Mouse (Mus musculus) cerebellum, adult (tissue): ENCODE data around the gene Stk4.
A peak's percentile ranks its signal among the peaks of the same experiment; 100 is the strongest.

Source experiments
- ATAC-seq: cut with Nextera tagmentation; 2 replicates; pipeline ENCODE4 v1.9.2; 2017; ENCODE audit warnings: mild to moderate bottlenecking, moderate library complexity, mixed read lengths; ENCODE audit not compliant: insufficient number of reproducible peaks, low FRiP score, low TSS enrichment

Stk4 gene

GRCm38 (mm10) chr2:164167752-164168570 lies 97.8 kb downstream of the Stk4 start:
- no peak for ATAC-seq

GRCm38 (mm10) chr2:164168571-164168946 lies 98.4 kb downstream of the Stk4 start:
- no peak for ATAC-seq

GRCm38 (mm10) chr2:164170326-164170725 lies 100.2 kb downstream of the Stk4 start:
- ATAC-seq = no peak

GRCm38 (mm10) chr2:164170902-164171301 lies 100.8 kb downstream of the Stk4 start, which contains the start of gene Kcns1:
Kcns1 (minus strand) TSS chr2:164171113.
- ATAC-seq = no peak

- ATAC-seq = no peak
These were observed 103.3 kb downstream of the Stk4 start for GRCm38 (mm10) chr2:164173394-164173793.

GRCm38 (mm10) chr2:164174649-164175395 lies 104.7 kb downstream of the Stk4 start:
- peak; percentile 62; the same call in 1 of the 2 replicates for ATAC-seq

GRCm38 (mm10) chr2:164175850-164176249 lies 105.7 kb downstream of the Stk4 start:
- no peak for ATAC-seq

DNA sequence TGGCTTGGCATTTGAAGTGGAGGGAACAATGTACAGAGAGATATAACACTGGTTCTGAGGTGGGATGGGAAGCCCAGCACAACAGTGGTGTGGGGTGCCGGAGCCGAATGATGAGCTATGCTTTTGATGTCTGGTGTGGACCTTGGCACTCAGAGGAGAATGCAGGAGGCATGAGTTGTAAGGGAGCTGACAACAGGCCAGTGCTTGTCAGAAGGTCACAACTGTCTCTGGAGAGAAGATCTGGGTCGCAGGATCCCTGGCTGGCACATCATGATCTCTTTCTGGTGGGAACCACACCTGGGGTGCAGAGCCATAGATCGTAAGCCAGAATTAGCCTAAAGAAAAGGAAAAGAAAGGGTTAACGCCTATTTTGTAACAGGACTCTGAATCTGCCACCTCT lies 107.7 kb downstream of the Stk4 start:
- no peak for ATAC-seq

DNA sequence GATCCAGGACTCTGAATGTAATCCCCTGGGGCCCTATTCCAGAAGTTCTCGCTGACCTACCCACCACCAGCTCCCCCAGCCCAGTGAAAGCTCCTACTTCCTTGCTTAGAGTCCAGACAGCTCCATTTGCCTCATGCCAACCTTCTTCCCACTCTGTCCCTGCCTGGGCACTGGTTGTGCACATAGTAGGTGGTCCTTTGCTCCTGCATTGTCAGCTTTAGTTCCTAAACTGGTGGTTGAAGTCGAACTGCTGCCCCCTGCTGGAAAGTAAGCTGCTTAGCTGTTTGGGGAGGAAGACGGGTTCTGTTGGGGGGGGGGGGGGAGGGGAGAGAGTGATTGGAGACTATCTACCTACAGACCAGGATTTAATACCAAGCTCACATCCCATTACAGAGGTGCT lies 110.0 kb downstream of the Stk4 start:
- ATAC-seq = no peak

GRCm38 (mm10) chr2:164180770-164181169 lies 110.6 kb downstream of the Stk4 start:
- ATAC-seq = no peak

GRCm38 (mm10) chr2:164182692-164183255 lies 112.7 kb downstream of the Stk4 start, which contains the start of gene Wfdc5:
Wfdc5 (minus strand) TSS chr2:164182742.
- ATAC-seq = no peak

DNA sequence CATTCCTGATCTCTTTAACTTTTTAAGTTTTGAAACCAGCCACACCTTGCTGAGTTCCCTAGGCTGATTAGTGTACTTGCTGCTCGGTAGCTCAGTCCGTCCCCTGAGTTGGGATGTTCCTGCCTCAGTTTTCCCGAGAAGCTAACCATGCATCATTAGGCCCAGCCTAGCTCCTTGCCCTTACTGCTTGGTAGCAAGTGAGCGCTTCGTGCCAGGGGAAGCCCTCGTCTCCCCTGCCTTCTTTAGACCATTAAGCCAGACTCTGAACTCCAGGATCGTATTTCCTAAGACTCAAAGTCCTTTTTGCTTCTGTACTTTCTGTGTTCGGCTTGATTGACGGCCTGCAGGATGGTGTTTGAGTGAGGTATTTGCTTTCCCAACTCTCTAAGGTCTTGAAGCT lies 113.2 kb downstream of the Stk4 start:
- ATAC-seq = no peak

GRCm38 (mm10) chr2:164184145-164184719 lies 114.1 kb downstream of the Stk4 start:
- ATAC-seq = no peak

DNA sequence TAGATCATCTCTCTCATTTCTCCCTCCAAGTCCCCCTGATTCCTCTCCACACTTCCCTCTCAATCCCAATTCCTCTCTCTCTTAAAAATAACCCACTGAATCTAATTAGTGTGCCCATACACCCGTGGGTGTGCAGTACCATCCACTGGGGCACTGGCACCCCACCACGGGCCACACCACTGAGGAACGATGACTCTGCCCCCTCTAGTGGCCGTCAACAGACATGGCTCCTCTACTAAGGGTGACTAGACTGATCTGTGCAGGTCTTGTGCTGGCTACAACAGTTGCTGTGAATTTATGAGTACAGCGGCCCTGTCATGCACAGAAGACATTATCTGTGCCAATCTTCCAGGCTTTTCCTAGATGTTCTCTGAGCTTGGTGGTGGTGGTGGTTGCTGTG lies 118.6 kb downstream of the Stk4 start:
- ATAC-seq = no peak

DNA sequence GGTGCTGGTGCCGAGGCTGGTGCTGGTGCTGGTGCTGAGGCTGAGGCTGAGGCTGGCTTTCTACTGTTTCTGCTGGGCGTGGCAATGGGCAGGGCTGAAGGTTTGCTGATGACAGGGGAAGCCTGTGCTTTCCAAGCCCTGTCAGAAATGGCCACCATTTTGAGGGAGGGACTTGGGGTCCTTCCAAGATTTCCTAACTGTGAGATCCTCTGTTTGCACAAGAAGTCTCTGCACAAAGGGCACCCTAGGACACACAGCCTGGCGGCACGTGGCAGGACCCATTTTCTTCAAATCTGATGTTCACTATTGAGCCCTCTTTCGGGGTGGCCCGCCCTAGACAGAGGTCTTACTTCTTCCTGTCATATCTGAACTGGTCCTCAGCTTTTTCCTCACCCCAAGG lies 120.5 kb downstream of the Stk4 start, which contains the start of gene Wfdc12:
Wfdc12 (minus strand) TSS at position 33 of the 400 bp plus-strand sequence.
- no peak for ATAC-seq

DNA sequence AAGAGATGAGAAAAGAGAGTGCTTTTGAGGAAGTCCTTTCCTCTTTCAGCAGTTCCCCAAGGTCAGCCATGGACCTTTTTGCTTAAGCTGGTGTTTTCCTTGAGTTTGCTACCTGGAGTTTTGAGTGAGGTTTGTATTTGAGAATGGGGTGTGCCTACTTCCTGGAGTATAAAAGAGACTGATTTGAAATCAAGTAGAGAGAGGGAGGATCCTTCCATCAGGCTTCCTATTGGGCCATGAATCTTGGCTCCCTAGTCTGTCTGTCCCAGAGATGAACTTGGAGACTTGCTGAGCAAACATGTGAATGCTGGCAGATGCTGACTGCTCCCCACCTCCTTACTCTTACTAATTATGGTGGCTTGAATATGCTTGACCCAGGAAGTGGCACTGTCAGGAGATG lies 122.2 kb downstream of the Stk4 start:
- ATAC-seq = no peak

DNA sequence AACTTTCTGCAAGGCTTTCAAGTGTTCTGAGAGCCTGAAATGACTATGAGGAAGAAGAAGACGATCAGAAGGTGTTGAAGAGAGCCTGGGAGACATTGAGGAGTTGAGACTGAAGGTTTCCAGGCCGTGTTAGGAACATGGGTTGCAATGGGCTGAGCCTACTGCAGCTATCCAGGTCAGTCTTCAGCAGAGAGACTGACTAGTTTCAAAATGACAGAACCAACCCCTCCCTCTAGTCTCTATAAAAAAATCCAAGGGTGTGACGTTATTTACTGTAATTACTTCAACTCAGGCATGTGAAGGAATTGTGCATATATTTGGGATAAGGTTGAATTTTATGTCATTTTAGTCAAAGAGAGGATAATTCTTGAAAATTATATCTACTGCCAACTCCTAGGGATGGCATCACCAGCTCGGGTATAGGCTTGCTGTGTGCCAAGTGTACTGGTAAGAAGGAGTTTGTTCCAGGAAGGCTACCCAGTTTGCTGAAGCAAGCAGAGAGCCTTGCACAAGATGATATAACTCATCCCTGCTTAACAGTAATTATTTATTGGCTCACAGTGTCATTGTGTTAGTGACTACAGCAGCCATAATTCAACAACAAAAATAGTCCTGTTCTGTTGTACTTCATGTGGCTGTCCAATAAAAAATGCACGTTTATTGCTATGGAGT lies 125.0 kb downstream of the Stk4 start:
- no peak for ATAC-seq

DNA sequence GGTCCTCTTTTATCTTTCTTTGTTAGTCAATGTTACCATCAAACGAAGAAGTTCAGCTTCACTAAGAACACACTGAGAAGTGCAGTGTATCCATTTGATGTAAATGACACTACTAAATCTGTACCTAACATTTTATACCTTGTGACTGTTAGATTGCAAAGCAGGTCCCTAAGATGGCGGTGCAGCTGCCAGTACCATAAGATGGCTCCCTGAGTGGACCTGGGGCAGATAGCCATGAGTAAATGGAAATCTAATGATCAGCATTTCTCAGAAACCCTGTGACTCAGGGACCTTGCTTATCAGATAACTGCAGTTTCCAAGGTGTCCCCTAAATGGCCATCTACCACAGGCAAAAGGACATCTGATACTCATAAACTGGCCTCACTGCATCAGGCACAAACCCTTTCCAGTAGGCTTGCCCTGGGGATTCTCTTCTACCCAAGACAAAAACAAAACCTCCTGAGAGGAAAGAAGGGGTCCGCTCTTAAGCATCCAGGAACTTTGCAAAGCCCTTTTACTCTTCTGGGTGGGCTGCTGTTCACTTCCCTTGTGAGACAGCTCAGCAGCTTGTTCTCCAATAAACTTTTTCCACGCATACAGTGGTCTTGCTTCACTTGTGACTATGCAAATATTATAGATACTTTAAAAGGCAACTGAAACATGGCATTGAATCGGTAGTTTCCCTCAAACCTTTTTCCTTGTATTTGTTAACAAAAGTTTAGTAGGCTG lies 126.0 kb downstream of the Stk4 start:
- no peak for ATAC-seq

DNA sequence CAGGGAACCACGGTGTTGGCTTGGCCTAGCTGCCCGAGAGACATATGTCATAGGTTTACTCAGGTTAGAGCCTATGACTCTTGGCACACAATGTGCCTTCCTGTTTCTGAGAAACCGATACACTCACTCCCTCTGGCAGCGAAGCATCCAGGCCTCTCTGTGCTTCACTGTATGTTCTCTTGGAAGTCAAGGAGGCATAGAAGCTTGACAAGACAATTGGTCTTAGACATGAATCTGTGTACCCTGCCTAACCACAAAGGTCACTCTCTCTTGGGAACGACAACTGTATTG lies 126.5 kb downstream of the Stk4 start:
- no peak for ATAC-seq
